ENCODE assay signal across 20 mouse cellular contexts in genomic region chr11:105424643-105425042, GRCm38 (mm10). TPM values are rescaled to one million over a fixed set of nuclear protein-coding genes. Genes with fewer than 3 reads are reported as not detected.
A peak's percentile ranks its signal among the peaks of the same experiment; 100 is the strongest.
DNase-seq lines count a peak whose midpoint lies in the region; ATAC-seq and TF ChIP-seq lines count a peak whose summit lies in the region.
"Had no signal": no experiment of that assay in that cellular context is flagged by ENCODE, and none has a peak within 500 bp of the region (broad histone marks: within the 10 kb centered on the region; RNA-seq: fewer than 3 reads in every experiment).

No protein-coding gene starts in this region.

- no peak overlapping the region for H3K4me3 ChIP-seq in intestine, embryonic 15.5 days (replicated peaks)
- no peak overlapping the region for H3K4me3 ChIP-seq in stomach, embryonic 15.5 days (replicated peaks)
- no peak overlapping the region for H3K4me3 ChIP-seq in midbrain, embryonic 10.5 days
- H3K4me3 ChIP-seq in kidney, adult 2 months (ENCODE audit: insufficient read depth, low read depth, low read length): no peak overlapping the region
- H3K4me3 ChIP-seq: forebrain, embryonic 13.5 days; hindbrain, embryonic 13.5 days had no signal

- DNase-seq in heart, adult 11 months: peak; percentile 90
- no peak for DNase-seq in heart, postnatal 4 days
- DNase-seq in A20 (ENCODE audit: low read depth, low spot score): peak; percentile 80
- DNase-seq in midbrain, embryonic 10.5 days (ENCODE audit: low spot score): no peak
- no peak for DNase-seq in layer of hippocampus, adult 9-11 months
- no peak for DNase-seq in kidney, adult 2 months
- DNase-seq: adrenal gland, adult 2 months; adrenal gland, postnatal 25 days; cerebellum, adult 18-20 months; cerebellum, adult 9-11 months; forebrain, postnatal 0 days; gastrocnemius, postnatal 14 days; heart, postnatal 10 days had no signal

- ATAC-seq in intestine, embryonic 15.5 days: peak; percentile 75
- ATAC-seq in stomach, embryonic 15.5 days (ENCODE audit: insufficient read depth, low FRiP score, low read depth): peak; percentile 47; the same call in 1 of the 2 replicates
- ATAC-seq: forebrain, embryonic 13.5 days; forebrain, postnatal 0 days; hindbrain, postnatal 0 days had no signal

- no peak overlapping the region; the same call in 1 of the 2 replicates for H3K27ac ChIP-seq in intestine, embryonic 15.5 days
- no peak overlapping the region for H3K27ac ChIP-seq in stomach, embryonic 15.5 days
- H3K27ac ChIP-seq in midbrain, embryonic 10.5 days (replicated peaks): no peak overlapping the region
- no peak overlapping the region for H3K27ac ChIP-seq in kidney, adult 2 months (ENCODE audit: insufficient read depth, low read depth, low read length)
- H3K27ac ChIP-seq: forebrain, embryonic 13.5 days; hindbrain, embryonic 13.5 days; hindbrain, postnatal 0 days had no signal

- peaks cover 4% of the 10 kb centered on the region; the same call in 1 of the 2 replicates for H3K4me1 ChIP-seq in intestine, embryonic 15.5 days (replicated peaks)
- H3K4me1 ChIP-seq in stomach, embryonic 15.5 days: no peaks in the 10 kb centered on the region
- H3K4me1 ChIP-seq in midbrain, embryonic 10.5 days: peaks cover 5% of the 10 kb centered on the region
- H3K4me1 ChIP-seq in kidney, adult 2 months (ENCODE audit: control insufficient read depth, insufficient read depth, low read length): no peaks in the 10 kb centered on the region
- H3K4me1 ChIP-seq: forebrain, embryonic 13.5 days; hindbrain, embryonic 13.5 days had no signal

- 89% methylated on average over 4 of the region's 4 CpGs for WGBS in intestine, embryonic 15.5 days
- WGBS in stomach, embryonic 15.5 days: 87% methylated on average over 4 of the region's 4 CpGs
- 91% methylated on average over 4 of the region's 4 CpGs for WGBS in midbrain, embryonic 10.5 days
- WGBS in kidney, adult 2 months: 94% methylated on average over 4 of the region's 4 CpGs

- no peaks in the 10 kb centered on the region for H3K9me3 ChIP-seq in intestine, embryonic 15.5 days
- no peaks in the 10 kb centered on the region for H3K9me3 ChIP-seq in stomach, embryonic 15.5 days
- no peaks in the 10 kb centered on the region for H3K9me3 ChIP-seq in midbrain, embryonic 10.5 days (replicated peaks)
- H3K9me3 ChIP-seq: forebrain, embryonic 13.5 days; hindbrain, embryonic 13.5 days had no signal

- H3K27me3 ChIP-seq in intestine, embryonic 15.5 days (replicated peaks): no peaks in the 10 kb centered on the region
- H3K27me3 ChIP-seq in stomach, embryonic 15.5 days (replicated peaks): no peaks in the 10 kb centered on the region
- H3K27me3 ChIP-seq in midbrain, embryonic 10.5 days (ENCODE audit: low read depth, poor library complexity, severe bottlenecking): no peaks in the 10 kb centered on the region
- no peaks in the 10 kb centered on the region; the same call in 1 of the 2 replicates for H3K27me3 ChIP-seq in kidney, adult 2 months (replicated peaks; ENCODE audit: control insufficient read depth, insufficient read depth, low read length)
- H3K27me3 ChIP-seq: forebrain, embryonic 13.5 days; hindbrain, embryonic 13.5 days had no signal

- no peak overlapping the region for H3K4me2 ChIP-seq in intestine, embryonic 15.5 days (replicated peaks)
- no peak overlapping the region for H3K4me2 ChIP-seq in stomach, embryonic 15.5 days
- H3K4me2 ChIP-seq: forebrain, embryonic 13.5 days; hindbrain, embryonic 13.5 days had no signal

- no peak for TF ChIP-seq CTCF in kidney, adult 2 months (conservative IDR thresholded peaks at IDR 0.05; ENCODE audit: insufficient read depth, insufficient read length, low read depth, low read length)

- no peak overlapping the region for H3K9ac ChIP-seq in intestine, embryonic 15.5 days
- H3K9ac ChIP-seq in stomach, embryonic 15.5 days: no peak overlapping the region
- H3K9ac ChIP-seq: forebrain, embryonic 13.5 days; forebrain, postnatal 0 days; hindbrain, embryonic 13.5 days had no signal

- no peak for TF ChIP-seq POLR2A in kidney, adult 2 months (IDR thresholded peaks at IDR 0.05; ENCODE audit: low read depth, low read length)

- no peaks in the 10 kb centered on the region for H3K36me3 ChIP-seq in intestine, embryonic 15.5 days
- H3K36me3 ChIP-seq in stomach, embryonic 15.5 days: no peaks in the 10 kb centered on the region
- no peaks in the 10 kb centered on the region for H3K36me3 ChIP-seq in midbrain, embryonic 10.5 days
- H3K36me3 ChIP-seq in kidney, adult 2 months (ENCODE audit: control insufficient read depth, insufficient read depth, low read length): no peaks in the 10 kb centered on the region
- H3K36me3 ChIP-seq: hindbrain, embryonic 13.5 days had no signal

RNA-seq across cellular contexts. Expression of gene March10, which starts 31.9 kb away (rescaled TPM):
- total RNA-seq in heart, postnatal 4 days (2021): under 1 TPM in 1 of 2 experiments, not detected in 1; 0.09 TPM
- polyA plus RNA-seq in intestine, embryonic 15.5 days (2015; fragmentation: Nextera tagmentation; extraction: Ambion mirVana): not detected in 2 replicates
- polyA plus RNA-seq in stomach, embryonic 15.5 days (2015; fragmentation: Nextera tagmentation; extraction: Ambion mirVana): not detected in 2 replicates
- polyA plus RNA-seq in midbrain, embryonic 10.5 days (2016; fragmentation: Nextera tagmentation; extraction: Ambion mirVana): 0.41 TPM in 1 of 2 replicates, not detected in the other
- polyA plus RNA-seq in kidney, adult 2 months (2012; rRNA removed): 1.5 and 1.8 TPM in 2 replicates
- total RNA-seq: adrenal gland, adult 2 months; adrenal gland, postnatal 25 days; gastrocnemius, adult 18-20 months; gastrocnemius, postnatal 14 days; heart, postnatal 10 days; hematopoietic stem cell, adult 5-6 weeks had no signal
- polyA plus RNA-seq: adrenal gland, adult 2 months; forebrain, embryonic 13.5 days had no signal

Comparison
In these comparisons a context has a peak if more than half of its experiments do, and no peak if none do; other contexts are left out.
1. DNase-seq: peak in heart, adult 11 months (single experiment) and A20 (single experiment); none in heart, postnatal 4 days (single experiment), midbrain, embryonic 10.5 days (single experiment), layer of hippocampus, adult 9-11 months (single experiment) and kidney, adult 2 months (single experiment).